Mouse (Mus musculus): ENCODE data around the gene Ppp1r3c. TPM values are rescaled to one million over a fixed set of nuclear protein-coding genes. Genes with fewer than 3 reads are reported as not detected.
A peak's percentile ranks its signal among the peaks of the same experiment; 100 is the strongest.

Ppp1r3c gene
- polyA plus RNA-seq, 1 experiment from 2014 or later = 4.0 TPM

- Histone ChIP-seq H3K9me3 (ENCODE audit: control insufficient read depth) (no peaks in the 10 kb centered on the region), H3K4me3 (ENCODE audit: low read depth, low read length) (no peak overlapping the region), H3K27me3 (replicated peaks; ENCODE audit: control insufficient read depth, insufficient read depth, low read length) (no peaks in the 10 kb centered on the region), H3K9ac (ENCODE audit: low read depth, low read length) (no peak overlapping the region), H3K27ac (ENCODE audit: low read depth, low read length) (no peak overlapping the region), H3K4me1 (replicated peaks; ENCODE audit: control insufficient read depth, insufficient read depth, low read length) (no peaks in the 10 kb centered on the region), H3K36me3 (ENCODE audit: control insufficient read depth, insufficient read depth) (no peaks in the 10 kb centered on the region), H3K4me2 (replicated peaks; ENCODE audit: low read depth) (no peak overlapping the region)
- ATAC-seq = no peak
- no peak for TF ChIP-seq CTCF (IDR thresholded peaks at IDR 0.05; ENCODE audit: low read depth)
- WGBS = 90% methylated on average over 8 of the region's 8 CpGs
These were observed 37.4 kb upstream of the Ppp1r3c start for GRCm38 (mm10) chr19:36773716-36774459.

GRCm38 (mm10) chr19:36768084-36768483, 31.6 kb upstream of the Ppp1r3c start:
- no peaks in the 10 kb centered on the region for H3K36me3 ChIP-seq (ENCODE audit: control insufficient read depth, insufficient read depth)
- no peaks in the 10 kb centered on the region for H3K9me3 ChIP-seq (ENCODE audit: control insufficient read depth)
- no peak for ATAC-seq
- H3K4me3 ChIP-seq (ENCODE audit: low read depth, low read length) = no peak overlapping the region
- no peak for TF ChIP-seq CTCF (IDR thresholded peaks at IDR 0.05; ENCODE audit: low read depth)
- WGBS = 69% methylated on average over 8 of the region's 8 CpGs
- no peak overlapping the region for H3K27ac ChIP-seq (ENCODE audit: low read depth, low read length)
- H3K4me2 ChIP-seq (replicated peaks; ENCODE audit: low read depth) = no peak overlapping the region
- no peaks in the 10 kb centered on the region for H3K27me3 ChIP-seq (replicated peaks; ENCODE audit: control insufficient read depth, insufficient read depth, low read length)
- H3K4me1 ChIP-seq (replicated peaks; ENCODE audit: control insufficient read depth, insufficient read depth, low read length) = no peaks in the 10 kb centered on the region
- H3K9ac ChIP-seq (ENCODE audit: low read depth, low read length) = no peak overlapping the region

GRCm38 (mm10) chr19:36764451-36764850, 28.0 kb upstream of the Ppp1r3c start:
- ATAC-seq = no peak
- WGBS = 65% methylated on average over 5 of the region's 5 CpGs
- no peaks in the 10 kb centered on the region for H3K4me1 ChIP-seq (replicated peaks; ENCODE audit: control insufficient read depth, insufficient read depth, low read length)
- no peaks in the 10 kb centered on the region for H3K36me3 ChIP-seq (ENCODE audit: control insufficient read depth, insufficient read depth)
- no peaks in the 10 kb centered on the region for H3K27me3 ChIP-seq (replicated peaks; ENCODE audit: control insufficient read depth, insufficient read depth, low read length)
- H3K9ac ChIP-seq (ENCODE audit: low read depth, low read length) = no peak overlapping the region
- no peaks in the 10 kb centered on the region for H3K9me3 ChIP-seq (ENCODE audit: control insufficient read depth)
- no peak overlapping the region for H3K4me2 ChIP-seq (replicated peaks; ENCODE audit: low read depth)
- no peak overlapping the region for H3K4me3 ChIP-seq (ENCODE audit: low read depth, low read length)
- no peak for TF ChIP-seq CTCF (IDR thresholded peaks at IDR 0.05; ENCODE audit: low read depth)
- H3K27ac ChIP-seq (ENCODE audit: low read depth, low read length) = no peak overlapping the region

- Histone ChIP-seq H3K4me1 (replicated peaks; ENCODE audit: control insufficient read depth, insufficient read depth, low read length) (no peaks in the 10 kb centered on the region), H3K9ac (ENCODE audit: low read depth, low read length) (no peak overlapping the region), H3K9me3 (ENCODE audit: control insufficient read depth) (no peaks in the 10 kb centered on the region), H3K27ac (ENCODE audit: low read depth, low read length) (no peak overlapping the region), H3K4me3 (ENCODE audit: low read depth, low read length) (no peak overlapping the region), H3K36me3 (ENCODE audit: control insufficient read depth, insufficient read depth) (no peaks in the 10 kb centered on the region), H3K27me3 (replicated peaks; ENCODE audit: control insufficient read depth, insufficient read depth, low read length) (no peaks in the 10 kb centered on the region), H3K4me2 (replicated peaks; ENCODE audit: low read depth) (no peak overlapping the region)
- ATAC-seq = no peak
- TF ChIP-seq CTCF (IDR thresholded peaks at IDR 0.05; ENCODE audit: low read depth) = no peak
These were observed 12.5 kb upstream of the Ppp1r3c start for GRCm38 (mm10) chr19:36748996-36749395.

- Histone ChIP-seq H3K4me2 (replicated peaks; ENCODE audit: low read depth) (no peak overlapping the region), H3K36me3 (ENCODE audit: control insufficient read depth, insufficient read depth) (no peaks in the 10 kb centered on the region), H3K9me3 (ENCODE audit: control insufficient read depth) (no peaks in the 10 kb centered on the region), H3K4me3 (ENCODE audit: low read depth, low read length) (no peak overlapping the region), H3K9ac (ENCODE audit: low read depth, low read length) (no peak overlapping the region), H3K27me3 (replicated peaks; ENCODE audit: control insufficient read depth, insufficient read depth, low read length) (no peaks in the 10 kb centered on the region), H3K27ac (ENCODE audit: low read depth, low read length) (no peak overlapping the region), H3K4me1 (replicated peaks; ENCODE audit: control insufficient read depth, insufficient read depth, low read length) (no peaks in the 10 kb centered on the region)
- no peak for TF ChIP-seq CTCF (IDR thresholded peaks at IDR 0.05; ENCODE audit: low read depth)
- ATAC-seq = no peak
These were observed 5.9 kb upstream of the Ppp1r3c start for GRCm38 (mm10) chr19:36742331-36742730.

GRCm38 (mm10) chr19:36739566-36740211, 3.2 kb upstream of the Ppp1r3c start:
- no peak for ATAC-seq
- peak; percentile 62 for TF ChIP-seq CTCF (IDR thresholded peaks at IDR 0.05; ENCODE audit: low read depth)
- WGBS = 44% methylated on average over 7 of the region's 7 CpGs
- H3K27ac ChIP-seq (ENCODE audit: low read depth, low read length) = no peak overlapping the region
- H3K9ac ChIP-seq (ENCODE audit: low read depth, low read length) = no peak overlapping the region
- no peak overlapping the region for H3K4me3 ChIP-seq (ENCODE audit: low read depth, low read length)
- no peaks in the 10 kb centered on the region for H3K36me3 ChIP-seq (ENCODE audit: control insufficient read depth, insufficient read depth)
- no peak overlapping the region for H3K4me2 ChIP-seq (replicated peaks; ENCODE audit: low read depth)
- no peaks in the 10 kb centered on the region for H3K9me3 ChIP-seq (ENCODE audit: control insufficient read depth)
- H3K27me3 ChIP-seq (replicated peaks; ENCODE audit: control insufficient read depth, insufficient read depth, low read length) = no peaks in the 10 kb centered on the region
- no peaks in the 10 kb centered on the region for H3K4me1 ChIP-seq (replicated peaks; ENCODE audit: control insufficient read depth, insufficient read depth, low read length)

Data from intestine, postnatal 0 days (tissue).